Mouse (Mus musculus) megakaryocyte, adult 5-6 weeks (primary cell): ENCODE measurements around the gene Rnf224. TPM values are rescaled to one million over a fixed set of nuclear protein-coding genes. Genes with fewer than 3 reads are reported as not detected.

ENCODE experiments used
- ATAC-seq: 2 replicates; pipeline ENCODE4 v1.8.0; 2016; ENCODE audit warnings: mild to moderate bottlenecking, inconsistent platforms; ENCODE audit not compliant: poor library complexity, severe bottlenecking
- total RNA-seq, 2 experiments: library from RNA; stranded (forward) in 1 of 2; stranded (reverse) in 1 of 2; fragments of 153-499, 151-499 nt in 1 of 2; fragments of 221-1000, 200-1000 nt in 1 of 2; gene quantifications; 2 replicates each; pipeline versions ENCODE4 v1.2.3 to v1.2.4; 2015 to 2017

Rnf224 gene
- total RNA-seq, 2 experiments from 2014 or later, result not detected

- ATAC-seq, result peak; percentile 48
Measured at GRCm38 (mm10) chr2:25228431-25228889, 8.1 kb downstream of the Rnf224 start.

DNA sequence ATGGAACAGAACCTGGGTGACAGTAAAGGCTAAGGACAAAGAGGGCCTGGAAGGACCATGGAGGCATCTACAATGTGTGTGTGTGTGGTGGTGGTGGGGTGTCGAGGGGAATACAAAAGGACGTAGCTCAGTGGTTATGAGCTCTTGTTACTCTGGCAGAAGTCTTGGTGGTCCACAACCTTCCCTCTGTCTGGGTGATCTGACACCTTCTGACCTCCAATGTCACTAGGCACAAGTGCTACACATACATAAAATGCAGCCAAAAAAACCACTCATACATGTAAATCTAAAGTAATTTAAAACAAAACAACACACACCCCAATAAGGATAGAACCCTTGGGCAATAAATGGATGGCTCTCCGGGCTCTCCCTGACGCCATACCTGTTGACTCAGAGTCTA lies 9.2 kb downstream of the Rnf224 start:
- ATAC-seq, result no peak

- ATAC-seq, result no peak
Measured at GRCm38 (mm10) chr2:25226864-25227263, 9.7 kb downstream of the Rnf224 start.

DNA sequence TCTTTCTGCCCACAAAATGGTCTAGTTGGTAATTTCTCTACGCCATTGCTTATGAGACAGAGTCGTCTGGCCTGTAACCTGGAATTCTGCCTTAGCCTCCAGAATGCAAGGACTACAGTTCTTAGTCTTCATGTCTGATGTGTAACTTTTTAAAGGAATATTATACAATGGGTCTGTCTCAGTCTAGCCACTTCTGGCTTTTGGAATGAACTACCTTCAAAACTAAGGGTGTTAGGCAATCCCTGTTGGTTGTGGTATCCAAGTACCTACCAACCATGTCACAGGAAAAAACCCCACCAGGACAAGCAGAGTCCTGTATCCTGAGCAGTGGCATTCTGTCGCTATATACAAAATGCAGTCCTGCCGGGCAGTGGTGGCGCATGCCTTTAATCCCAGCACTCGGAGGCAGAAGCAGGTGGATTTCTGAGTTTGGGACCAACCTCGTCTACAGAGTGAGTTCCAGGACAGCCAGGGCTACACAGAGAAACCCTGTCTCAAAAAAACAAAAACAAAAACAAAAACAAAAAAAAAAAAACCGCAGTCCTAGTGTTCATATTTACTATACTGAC lies 10.7 kb downstream of the Rnf224 start:
- ATAC-seq, result no peak

GRCm38 (mm10) chr2:25224766-25225752 lies 11.5 kb downstream of the Rnf224 start:
- peak; percentile 73 for ATAC-seq

- no peak for ATAC-seq
Measured at GRCm38 (mm10) chr2:25224492-25224765, 12.2 kb downstream of the Rnf224 start, which contains the start of gene Tubb4b. Tubb4b (minus strand) TSS chr2:25224702.

- peak; percentile 50 for ATAC-seq
Measured at GRCm38 (mm10) chr2:25223681-25224491, 12.7 kb downstream of the Rnf224 start.

GRCm38 (mm10) chr2:25221331-25221772 lies 15.2 kb downstream of the Rnf224 start:
- ATAC-seq, result no peak

- ATAC-seq, result no peak
Measured at GRCm38 (mm10) chr2:25218445-25218844, 18.1 kb downstream of the Rnf224 start, which contains the start of gene Fam166a. Fam166a (plus strand) TSS chr2:25218745.

- ATAC-seq, result no peak
Measured at GRCm38 (mm10) chr2:25217666-25218065, 18.9 kb downstream of the Rnf224 start.

- ATAC-seq, result no peak
Measured at GRCm38 (mm10) chr2:25214444-25214843, 22.1 kb downstream of the Rnf224 start, which contains the start of gene Stpg3. Stpg3 (minus strand) TSS chr2:25214637.

DNA sequence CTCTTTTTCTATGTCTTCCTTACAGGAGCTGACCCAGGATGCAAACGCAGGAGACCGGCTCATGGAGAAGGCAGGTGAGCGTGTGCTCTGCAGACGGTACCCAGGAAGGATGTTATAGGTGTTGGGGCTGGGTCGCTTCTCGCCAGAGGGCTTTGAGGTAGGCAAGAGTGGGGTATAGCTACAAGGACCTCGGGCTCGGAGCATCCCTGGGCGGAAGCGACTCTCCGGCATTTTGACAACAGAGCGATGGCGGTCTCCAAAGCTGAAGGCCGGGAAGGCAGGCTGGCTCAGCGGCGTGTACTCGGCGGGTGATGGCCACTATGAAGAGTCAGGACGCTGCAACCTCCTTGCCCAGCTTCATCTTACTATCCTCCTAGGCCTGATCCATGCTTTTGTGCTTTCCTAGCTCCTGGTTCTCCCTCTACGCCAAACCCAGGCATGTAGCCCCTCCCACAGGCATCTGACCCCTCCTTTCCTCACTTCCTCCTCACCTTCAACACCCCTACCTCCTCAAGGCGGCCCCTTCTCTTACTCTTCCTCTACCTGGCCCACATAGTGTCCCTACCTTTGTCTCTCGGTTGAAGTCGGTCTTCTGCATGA lies 23.2 kb downstream of the Rnf224 start:
- no peak for ATAC-seq

DNA sequence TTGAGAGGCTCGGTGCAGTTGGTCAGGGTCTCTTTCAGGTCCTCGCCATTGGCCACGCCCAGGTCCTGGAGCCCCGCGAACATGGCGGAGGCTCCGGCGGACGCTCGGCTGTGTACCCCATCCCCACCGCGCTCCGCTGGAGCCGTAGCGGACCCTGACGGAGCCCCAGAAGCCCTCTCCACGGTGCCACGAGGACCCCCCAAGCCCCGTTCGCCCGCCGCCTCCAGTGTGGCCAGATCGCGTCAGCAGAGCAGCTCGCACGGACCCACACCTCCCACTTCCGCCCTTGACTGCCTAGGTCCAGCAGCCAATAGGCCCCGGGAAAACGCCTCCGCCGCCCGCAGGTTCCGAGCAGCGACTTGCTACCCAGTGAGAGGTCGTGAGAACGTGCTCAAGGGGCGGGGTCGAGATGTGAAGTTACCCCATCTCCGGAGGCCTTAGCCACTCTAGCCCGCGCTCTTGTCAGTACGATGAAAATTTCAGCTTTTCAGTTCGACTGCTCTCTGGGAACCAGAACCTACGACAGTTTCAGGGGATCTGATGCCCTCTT lies 25.4 kb downstream of the Rnf224 start, which contains the start of gene Nelfb:
Gene Nelfb (minus strand): TSS at position 369 of the 550 bp plus-strand sequence.
- peak; percentile 99 for ATAC-seq

GRCm38 (mm10) chr2:25210686-25211085 lies 25.9 kb downstream of the Rnf224 start:
- ATAC-seq, result peak; percentile 19

- ATAC-seq, result no peak
Measured at GRCm38 (mm10) chr2:25207593-25207992, 29.0 kb downstream of the Rnf224 start.

DNA sequence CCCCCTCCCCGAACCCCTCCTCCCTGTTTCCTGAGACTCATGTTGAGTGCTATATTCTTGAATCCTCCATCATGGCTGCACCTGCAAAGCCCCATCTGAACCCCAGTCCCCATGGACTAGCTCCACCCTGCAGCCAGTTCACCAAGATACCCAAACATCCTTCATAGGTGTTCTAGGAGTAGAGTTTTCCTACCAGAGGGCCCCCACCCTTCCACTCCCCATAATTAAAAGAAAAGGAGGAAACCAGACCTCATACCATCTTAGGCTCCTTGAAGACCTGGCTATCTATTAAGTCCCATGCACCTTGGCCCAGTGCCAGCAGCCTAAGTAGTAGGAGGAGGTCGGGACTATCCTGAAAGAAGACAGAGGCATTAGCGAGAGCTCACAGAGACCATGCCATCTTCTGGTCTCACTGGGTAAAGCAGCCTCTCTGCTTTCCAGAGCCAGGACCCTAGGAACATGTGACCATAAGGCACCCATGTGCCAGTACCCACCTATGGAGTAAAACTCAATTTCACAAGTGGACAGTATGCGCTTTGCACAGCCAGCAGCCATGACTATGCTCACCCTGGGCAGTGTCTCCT lies 32.9 kb downstream of the Rnf224 start:
- no peak for ATAC-seq

DNA sequence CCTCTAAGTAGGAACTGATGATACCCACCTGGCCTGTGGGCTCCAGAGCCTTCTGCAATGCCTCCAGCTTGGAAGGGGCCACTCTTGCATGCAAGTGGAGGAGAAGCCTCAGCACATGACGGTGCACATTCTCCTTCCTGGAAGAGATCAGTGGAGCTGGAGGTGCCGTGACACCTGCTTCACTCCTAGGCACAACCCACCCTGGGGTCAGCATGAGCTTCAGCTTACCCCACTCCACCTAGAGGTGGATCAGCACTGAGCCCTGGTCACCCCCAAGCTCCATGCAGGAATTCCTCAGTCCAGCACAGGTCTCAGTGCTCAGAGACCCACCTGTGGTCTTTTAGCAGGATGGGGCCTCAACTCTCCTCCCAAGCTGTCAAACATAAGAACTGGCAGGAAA lies 36.0 kb downstream of the Rnf224 start:
- ATAC-seq, result no peak

DNA sequence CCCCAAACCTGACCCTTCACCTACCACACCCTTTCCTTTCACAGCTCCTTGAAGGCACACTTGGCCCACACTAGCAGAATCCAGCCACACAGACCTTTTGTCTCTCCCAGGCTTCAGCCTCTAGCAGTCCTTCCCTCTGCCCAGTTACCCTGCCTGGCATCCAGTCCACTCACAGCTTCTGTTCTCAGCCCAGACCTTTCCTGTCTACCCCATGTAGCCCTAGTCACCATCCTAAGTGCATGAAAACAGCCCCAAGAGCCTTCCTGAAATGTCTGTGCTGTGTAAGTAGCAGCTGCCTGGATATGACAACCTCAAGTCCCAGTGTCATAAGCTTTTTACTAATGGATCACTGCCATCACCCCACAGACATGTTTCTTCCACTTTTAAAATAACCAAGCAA lies 38.6 kb downstream of the Rnf224 start:
- no peak for ATAC-seq

- ATAC-seq, result no peak
Measured at GRCm38 (mm10) chr2:25197191-25197590, 39.4 kb downstream of the Rnf224 start.
